Mouse (Mus musculus) heart, embryonic 13.5 days (tissue): ENCODE results near the gene Ankrd33b. TPM values are rescaled to one million over a fixed set of nuclear protein-coding genes. Genes with fewer than 3 reads are reported as not detected.

Experiments
- ATAC-seq: fragments of 200-750 bp; cut with Nextera tagmentation; 2 replicates; pipeline ENCODE4 v1.8.0; 2017; ENCODE audit warnings: moderate TSS enrichment; ENCODE audit not compliant: insufficient number of reproducible peaks, low FRiP score, low TSS enrichment; ENCODE audit errors: extremely low read depth
- H3K27ac ChIP-seq: fragments of 300-500 bp; sonication (generic); replicated peaks from 2 replicates; pipeline ENCODE4 v1.5.1; 2015; ENCODE audit warnings: moderate library complexity, mild to moderate bottlenecking, inconsistent platforms
- H3K27me3 ChIP-seq: fragments of 300-500 bp; sonication (generic); replicated peaks from 2 replicates; pipeline ENCODE4 v1.6.1; 2015; ENCODE audit warnings: mild to moderate bottlenecking, inconsistent platforms
- H3K36me3 ChIP-seq: fragments of 300-500 bp; sonication (generic); 2 replicates; pipeline ENCODE4 v1.6.1; 2015; ENCODE audit warnings: mild to moderate bottlenecking, inconsistent platforms
- H3K4me1 ChIP-seq: fragments of 300-500 bp; sonication (generic); 2 replicates; pipeline ENCODE4 v1.6.1; 2015; ENCODE audit warnings: inconsistent platforms
- H3K4me2 ChIP-seq: fragments of 300-500 bp; sonication (generic); 2 replicates; pipeline ENCODE4 v1.6.1; 2015; ENCODE audit warnings: inconsistent platforms, mild to moderate bottlenecking, moderate library complexity
- H3K4me3 ChIP-seq: fragments of 300-500 bp; sonication (generic); 2 replicates; pipeline ENCODE4 v1.5.1; 2015; ENCODE audit warnings: moderate library complexity, mild to moderate bottlenecking, inconsistent platforms
- H3K9ac ChIP-seq: fragments of 300-500 bp; sonication (generic); 2 replicates; pipeline ENCODE4 v1.6.1; 2015; ENCODE audit warnings: inconsistent platforms, mild to moderate bottlenecking, moderate library complexity
- H3K9me3 ChIP-seq: fragments of 300-500 bp; sonication (generic); 2 replicates; pipeline ENCODE4 v1.6.1; 2016; ENCODE audit warnings: inconsistent platforms
- WGBS: fragments of 180-500 bp; shearing (Covaris S2); methylation state at CpG from one replicate; pipeline ENCODE4 v1.1.7; 2015; ENCODE audit warnings: mixed read lengths; 5-methylcytosine and 5-hydroxymethylcytosine counted together
- polyA plus RNA-seq: library from polyadenylated mRNA; unstranded; fragments of >200 nt; fragmentation: Nextera tagmentation; extraction: Ambion mirVana; gene quantifications from 2 replicates; pipeline ENCODE4 v1.2.1, GENCODE M21; 2015

The Ankrd33b gene
- polyA plus RNA-seq, 1 experiment from 2014 or later = 2.1 TPM

- H3K9me3 ChIP-seq = no peaks in the 10 kb centered on the region
- H3K4me1 ChIP-seq = peaks cover 38% of the 10 kb centered on the region
- WGBS = 89% methylated on average over 13 of the region's 13 CpGs
- no peak overlapping the region for H3K4me2 ChIP-seq
- H3K36me3 ChIP-seq = no peaks in the 10 kb centered on the region
- no peaks in the 10 kb centered on the region for H3K27me3 ChIP-seq
- no peak overlapping the region for H3K4me3 ChIP-seq
- ATAC-seq = no peak
- no peak overlapping the region for H3K9ac ChIP-seq
- no peak overlapping the region for H3K27ac ChIP-seq
Measured at GRCm38 (mm10) chr15:31398769-31399168, 31.2 kb upstream of the Ankrd33b start.

GRCm38 (mm10) chr15:31397379-31397778, 29.9 kb upstream of the Ankrd33b start:
- Histone ChIP-seq H3K4me3 (no peak overlapping the region), H3K9me3 (no peaks in the 10 kb centered on the region), H3K9ac (no peak overlapping the region), H3K27me3 (no peaks in the 10 kb centered on the region), H3K36me3 (no peaks in the 10 kb centered on the region), H3K4me1 (peaks cover 51% of the 10 kb centered on the region), H3K4me2 (no peak overlapping the region), H3K27ac (peak overlapping the region; percentile 92)
- no peak for ATAC-seq
- WGBS = 79% methylated on average over 3 of the region's 3 CpGs

- Histone ChIP-seq H3K9me3 (no peaks in the 10 kb centered on the region), H3K4me2 (peak overlapping the region; percentile 25), H3K4me1 (peaks cover 57% of the 10 kb centered on the region), H3K36me3 (no peaks in the 10 kb centered on the region), H3K9ac (no peak overlapping the region), H3K4me3 (no peak overlapping the region), H3K27me3 (no peaks in the 10 kb centered on the region), H3K27ac (peak overlapping the region; percentile 92)
- WGBS = 27% methylated on average over 5 of the region's 5 CpGs
- peak; percentile 58; the same call in 1 of the 2 replicates for ATAC-seq
Measured at GRCm38 (mm10) chr15:31396755-31397154, 29.2 kb upstream of the Ankrd33b start.

GRCm38 (mm10) chr15:31395986-31396385, 28.5 kb upstream of the Ankrd33b start:
- Histone ChIP-seq H3K36me3 (no peaks in the 10 kb centered on the region), H3K27me3 (no peaks in the 10 kb centered on the region), H3K9me3 (no peaks in the 10 kb centered on the region), H3K4me1 (peaks cover 57% of the 10 kb centered on the region), H3K9ac (peak overlapping the region; percentile 42; the same call in 1 of the 2 replicates), H3K4me2 (no peak overlapping the region), H3K27ac (peak overlapping the region; percentile 92), H3K4me3 (no peak overlapping the region)
- no peak for ATAC-seq
- 76% methylated on average over 4 of the region's 4 CpGs for WGBS

- Histone ChIP-seq H3K4me1 (peaks cover 46% of the 10 kb centered on the region), H3K4me2 (no peak overlapping the region), H3K36me3 (no peaks in the 10 kb centered on the region), H3K9ac (no peak overlapping the region), H3K9me3 (no peaks in the 10 kb centered on the region), H3K4me3 (no peak overlapping the region), H3K27me3 (no peaks in the 10 kb centered on the region), H3K27ac (no peak overlapping the region)
- 76% methylated on average over 6 of the region's 6 CpGs for WGBS
- no peak for ATAC-seq
Measured at GRCm38 (mm10) chr15:31393402-31393801, 25.9 kb upstream of the Ankrd33b start.

- no peaks in the 10 kb centered on the region for H3K9me3 ChIP-seq
- no peaks in the 10 kb centered on the region for H3K27me3 ChIP-seq
- H3K36me3 ChIP-seq = no peaks in the 10 kb centered on the region
- H3K4me2 ChIP-seq = no peak overlapping the region
- no peak for ATAC-seq
- no peak overlapping the region for H3K4me3 ChIP-seq
- WGBS = 68% methylated on average over 7 of the region's 7 CpGs
- no peak overlapping the region for H3K9ac ChIP-seq
- H3K4me1 ChIP-seq = peaks cover 43% of the 10 kb centered on the region
- H3K27ac ChIP-seq = no peak overlapping the region
Measured at GRCm38 (mm10) chr15:31392705-31393104, 25.2 kb upstream of the Ankrd33b start.

- Histone ChIP-seq H3K27me3 (no peaks in the 10 kb centered on the region), H3K4me2 (no peak overlapping the region), H3K4me1 (peaks cover 39% of the 10 kb centered on the region), H3K4me3 (no peak overlapping the region), H3K36me3 (no peaks in the 10 kb centered on the region), H3K9ac (no peak overlapping the region), H3K9me3 (peaks cover 4% of the 10 kb centered on the region; the same call in 1 of the 2 replicates), H3K27ac (no peak overlapping the region)
- WGBS = 68% methylated on average over 4 of the region's 4 CpGs
- ATAC-seq = no peak
Measured at GRCm38 (mm10) chr15:31392135-31392534, 24.6 kb upstream of the Ankrd33b start.

- 16% methylated on average over 11 of the region's 11 CpGs for WGBS
Measured at GRCm38 (mm10) chr15:31381936-31382468, 14.5 kb upstream of the Ankrd33b start.

GRCm38 (mm10) chr15:31379471-31379870, 11.9 kb upstream of the Ankrd33b start:
- no peak overlapping the region for H3K4me3 ChIP-seq
- no peak overlapping the region for H3K9ac ChIP-seq
- no peaks in the 10 kb centered on the region for H3K36me3 ChIP-seq
- peaks cover 3% of the 10 kb centered on the region; the same call in 1 of the 2 replicates for H3K9me3 ChIP-seq
- no peak overlapping the region for H3K4me2 ChIP-seq
- peaks cover 28% of the 10 kb centered on the region for H3K4me1 ChIP-seq
- WGBS = 81% methylated on average over 3 of the region's 3 CpGs
- no peak overlapping the region for H3K27ac ChIP-seq
- no peaks in the 10 kb centered on the region for H3K27me3 ChIP-seq
- no peak for ATAC-seq

More at GRCm38 (mm10) chr15:31381936-31382468, 14.5 kb upstream of the Ankrd33b start:
- H3K27me3 ChIP-seq = no peaks in the 10 kb centered on the region
- no peaks in the 10 kb centered on the region for H3K36me3 ChIP-seq
- H3K4me1 ChIP-seq = peaks cover 18% of the 10 kb centered on the region
- H3K4me2 ChIP-seq = peak overlapping the region; percentile 42
- H3K4me3 ChIP-seq = no peak overlapping the region
- H3K9me3 ChIP-seq = peaks cover 6% of the 10 kb centered on the region
- H3K9ac ChIP-seq = no peak overlapping the region
- H3K27ac ChIP-seq = peak overlapping the region; percentile 42; the same call in 1 of the 2 replicates
- no peak for ATAC-seq

GRCm38 (mm10) chr15:31375212-31375611, 7.7 kb upstream of the Ankrd33b start:
- peaks cover 9% of the 10 kb centered on the region; the same call in 1 of the 2 replicates for H3K4me1 ChIP-seq
- WGBS = 27% methylated on average over 4 of the region's 4 CpGs
- H3K4me2 ChIP-seq = no peak overlapping the region
- no peak overlapping the region for H3K27ac ChIP-seq
- no peaks in the 10 kb centered on the region for H3K36me3 ChIP-seq
- ATAC-seq = no peak
- peaks cover 3% of the 10 kb centered on the region; the same call in 1 of the 2 replicates for H3K27me3 ChIP-seq
- no peak overlapping the region for H3K9ac ChIP-seq
- H3K9me3 ChIP-seq = peaks cover 3% of the 10 kb centered on the region; the same call in 1 of the 2 replicates
- no peak overlapping the region for H3K4me3 ChIP-seq

- peaks cover 55% of the 10 kb centered on the region for H3K27me3 ChIP-seq
- WGBS = 16% methylated on average over 12 of the region's 12 CpGs
- ATAC-seq = no peak
- no peaks in the 10 kb centered on the region for H3K36me3 ChIP-seq
- H3K27ac ChIP-seq = no peak overlapping the region
- H3K9ac ChIP-seq = no peak overlapping the region
- H3K9me3 ChIP-seq = no peaks in the 10 kb centered on the region
- peaks cover 33% of the 10 kb centered on the region for H3K4me1 ChIP-seq
- peak overlapping the region; percentile 40 for H3K4me2 ChIP-seq
- H3K4me3 ChIP-seq = no peak overlapping the region
Measured at GRCm38 (mm10) chr15:31369125-31369612, 1.6 kb upstream of the Ankrd33b start.

GRCm38 (mm10) chr15:31368556-31368955, 1.0 kb upstream of the Ankrd33b start:
- ATAC-seq = no peak
- WGBS = 27% methylated on average over 8 of the region's 8 CpGs
- no peaks in the 10 kb centered on the region for H3K9me3 ChIP-seq

More at GRCm38 (mm10) chr15:31368556-31368955, 1.0 kb upstream of the Ankrd33b start:
- Histone ChIP-seq H3K4me2 (peak overlapping the region; percentile 100), H3K36me3 (no peaks in the 10 kb centered on the region), H3K27ac (no peak overlapping the region), H3K4me3 (peak overlapping the region; percentile 76), H3K9ac (no peak overlapping the region), H3K27me3 (peaks cover 61% of the 10 kb centered on the region), H3K4me1 (peaks cover 33% of the 10 kb centered on the region)
